Mouse (Mus musculus) forebrain, embryonic 16.5 days (tissue): ENCODE data around the gene Acvr2a. TPM values are rescaled to one million over a fixed set of nuclear protein-coding genes. Genes with fewer than 3 reads are reported as not detected.
A peak's percentile ranks its signal among the peaks of the same experiment; 100 is the strongest.
"Not testable (repeated sequence)": the region's sequence is repeated elsewhere in the genome, so short reads cannot be mapped to it uniquely, and the experiment has no call there.

Source experiments
- ATAC-seq: fragments of 200-750 bp; cut with Nextera tagmentation; 2 replicates; pipeline ENCODE4 v1.8.0; 2017; ENCODE audit warnings: mild to moderate bottlenecking, moderate library complexity
- H3K27ac ChIP-seq: fragments of 300-500 bp; sonication (generic); 2 replicates; pipeline ENCODE4 v1.5.1; 2014; ENCODE audit warnings: low read length, control low read depth
- H3K27me3 ChIP-seq: fragments of 300-500 bp; sonication (generic); replicated peaks from 2 replicates; pipeline ENCODE4 v1.6.1; 2014; ENCODE audit warnings: low read length; ENCODE audit not compliant: control insufficient read depth, insufficient read depth
- H3K36me3 ChIP-seq: fragments of 300-500 bp; sonication (generic); 2 replicates; pipeline ENCODE4 v1.6.1; 2014; ENCODE audit not compliant: control insufficient read depth, insufficient read depth
- H3K4me1 ChIP-seq: fragments of 300-500 bp; sonication (generic); replicated peaks from 2 replicates; pipeline ENCODE4 v1.6.1; 2014; ENCODE audit warnings: low read length; ENCODE audit not compliant: control insufficient read depth, insufficient read depth
- H3K4me2 ChIP-seq: fragments of 300-500 bp; sonication (generic); 2 replicates; pipeline ENCODE4 v1.6.1; 2014; ENCODE audit warnings: mild to moderate bottlenecking, low read length, control low read depth
- H3K4me3 ChIP-seq: fragments of 300-500 bp; sonication (generic); replicated peaks from 2 replicates; pipeline ENCODE4 v1.5.1; 2014; ENCODE audit warnings: mild to moderate bottlenecking, low read length, control low read depth
- H3K9ac ChIP-seq: fragments of 300-500 bp; sonication (generic); replicated peaks from 2 replicates; pipeline ENCODE4 v1.6.1; 2014; ENCODE audit warnings: low read depth, low read length, control low read depth
- H3K9me3 ChIP-seq: fragments of 300-500 bp; sonication (generic); 2 replicates; pipeline ENCODE4 v1.6.1; 2016; ENCODE audit warnings: low read length; ENCODE audit not compliant: control insufficient read depth
- WGBS: fragments of 180-500 bp; shearing (Covaris S2); extraction: QIAGEN DNeasy Blood & Tissue Kit; methylation state at CpG from one replicate; pipeline ENCODE4 v1.1.7; 2014; 5-methylcytosine and 5-hydroxymethylcytosine counted together
- polyA plus RNA-seq: library from polyadenylated mRNA; unstranded; fragments of >200 nt; fragmentation: Nextera tagmentation; extraction: Ambion mirVana; gene quantifications from 2 replicates; pipeline ENCODE4 v1.2.1, GENCODE M21; 2015

The Acvr2a gene
- polyA plus RNA-seq, 1 experiment from 2014 or later: 53.4 TPM

GRCm38 (mm10) chr2:48846689-48847398 is 32.9 kb downstream of the Acvr2a start:
- Histone ChIP-seq H3K4me2 (no peak overlapping the region), H3K27me3 (no peaks in the 10 kb centered on the region), H3K4me3 (no peak overlapping the region), H3K4me1 (no peaks in the 10 kb centered on the region), H3K36me3 (no peaks in the 10 kb centered on the region), H3K27ac (no peak overlapping the region), H3K9me3 (no peaks in the 10 kb centered on the region), H3K9ac (no peak overlapping the region)
- 79% methylated on average over 2 of the region's 2 CpGs for WGBS
- no peak for ATAC-seq

GRCm38 (mm10) chr2:48865596-48865995 is 51.7 kb downstream of the Acvr2a start:
- not testable (repeated sequence) for H3K27ac ChIP-seq, H3K9me3 ChIP-seq, H3K27me3 ChIP-seq, H3K4me1 ChIP-seq, ATAC-seq, H3K36me3 ChIP-seq, H3K9ac ChIP-seq, H3K4me2 ChIP-seq, H3K4me3 ChIP-seq
- 94% methylated on average over 6 of the region's 6 CpGs for WGBS

- WGBS: 88% methylated on average over 5 of the region's 5 CpGs
- H3K27ac ChIP-seq: no peak overlapping the region
- H3K4me3 ChIP-seq: no peak overlapping the region
- H3K9ac ChIP-seq: no peak overlapping the region
- ATAC-seq: no peak
- H3K36me3 ChIP-seq: no peaks in the 10 kb centered on the region
- H3K4me2 ChIP-seq: no peak overlapping the region
- H3K4me1 ChIP-seq: no peaks in the 10 kb centered on the region
- no peaks in the 10 kb centered on the region for H3K9me3 ChIP-seq
- no peaks in the 10 kb centered on the region for H3K27me3 ChIP-seq
Measured at GRCm38 (mm10) chr2:48868199-48868913, 54.4 kb downstream of the Acvr2a start.

- Histone ChIP-seq H3K4me3 (no peak overlapping the region), H3K4me2 (no peak overlapping the region), H3K4me1 (0 out of 2 replicates have a peak, but pooled peaks cover 2% of the 10 kb centered on the region), H3K27me3 (no peaks in the 10 kb centered on the region), H3K9me3 (no peaks in the 10 kb centered on the region), H3K27ac (0 out of 2 replicates have a peak overlapping the region, but pooled peaks have one; percentile 28), H3K9ac (peak overlapping the region; percentile 35), H3K36me3 (peaks cover 2% of the 10 kb centered on the region; the same call in 1 of the 2 replicates)
- ATAC-seq: peak; percentile 75
Measured at GRCm38 (mm10) chr2:48885945-48886344, 72.0 kb downstream of the Acvr2a start.

GRCm38 (mm10) chr2:48895186-48895585 is 81.3 kb downstream of the Acvr2a start:
- no peaks in the 10 kb centered on the region for H3K9me3 ChIP-seq
- ATAC-seq: no peak
- no peaks in the 10 kb centered on the region for H3K4me1 ChIP-seq
- no peak overlapping the region for H3K4me2 ChIP-seq
- WGBS: 96% methylated on average over 3 of the region's 3 CpGs
- no peak overlapping the region for H3K9ac ChIP-seq
- H3K27ac ChIP-seq: no peak overlapping the region
- peaks cover 16% of the 10 kb centered on the region for H3K36me3 ChIP-seq
- no peak overlapping the region for H3K4me3 ChIP-seq
- no peaks in the 10 kb centered on the region for H3K27me3 ChIP-seq

- 54% methylated on average over 2 of the region's 2 CpGs for WGBS
- no peaks in the 10 kb centered on the region for H3K4me1 ChIP-seq
- H3K36me3 ChIP-seq: peaks cover 11% of the 10 kb centered on the region
- no peaks in the 10 kb centered on the region for H3K9me3 ChIP-seq
- H3K9ac ChIP-seq: no peak overlapping the region
- H3K27ac ChIP-seq: no peak overlapping the region
- no peak overlapping the region for H3K4me3 ChIP-seq
- no peak for ATAC-seq
- no peaks in the 10 kb centered on the region for H3K27me3 ChIP-seq
- no peak overlapping the region for H3K4me2 ChIP-seq
Measured at GRCm38 (mm10) chr2:48908866-48909265, 95.0 kb downstream of the Acvr2a start.

GRCm38 (mm10) chr2:48914185-48914584 is 100.3 kb downstream of the Acvr2a start:
- Histone ChIP-seq H3K9me3 (no peaks in the 10 kb centered on the region), H3K9ac (no peak overlapping the region), H3K36me3 (peaks cover 6% of the 10 kb centered on the region; the same call in 1 of the 2 replicates), H3K4me2 (no peak overlapping the region), H3K4me3 (no peak overlapping the region), H3K27ac (no peak overlapping the region), H3K4me1 (no peaks in the 10 kb centered on the region), H3K27me3 (no peaks in the 10 kb centered on the region)
- WGBS: 83% methylated on average over 1 of the region's 1 CpGs
- no peak for ATAC-seq

GRCm38 (mm10) chr2:48915832-48916231 is 101.9 kb downstream of the Acvr2a start:
- Histone ChIP-seq H3K4me3 (no peak overlapping the region), H3K27me3 (no peaks in the 10 kb centered on the region), H3K27ac (no peak overlapping the region), H3K9ac (no peak overlapping the region), H3K4me2 (no peak overlapping the region), H3K36me3 (peaks cover 6% of the 10 kb centered on the region; the same call in 1 of the 2 replicates), H3K4me1 (no peaks in the 10 kb centered on the region), H3K9me3 (no peaks in the 10 kb centered on the region)
- no peak for ATAC-seq

GRCm38 (mm10) chr2:48935058-48935457 is 121.1 kb downstream of the Acvr2a start:
- no peak overlapping the region for H3K9ac ChIP-seq
- no peaks in the 10 kb centered on the region for H3K4me1 ChIP-seq
- peaks cover 3% of the 10 kb centered on the region; the same call in 1 of the 2 replicates for H3K36me3 ChIP-seq
- no peak overlapping the region for H3K27ac ChIP-seq
- no peak overlapping the region for H3K4me3 ChIP-seq
- H3K27me3 ChIP-seq: no peaks in the 10 kb centered on the region
- WGBS: 93% methylated on average over 2 of the region's 2 CpGs
- H3K4me2 ChIP-seq: no peak overlapping the region
- no peak for ATAC-seq
- no peaks in the 10 kb centered on the region for H3K9me3 ChIP-seq
